Mouse (Mus musculus): ENCODE results near the gene Gm9513.

GRCm38 (mm10) chr9:36475338-36475737, at the start of gene Gm9513:
- no peak for TF ChIP-seq CTCF (IDR thresholded peaks at IDR 0.05; ENCODE audit: low read depth)
- TF ChIP-seq EP300 (IDR thresholded peaks at IDR 0.05; ENCODE audit: low read depth) = no peak
